Mouse (Mus musculus): ENCODE data around the gene Gba. TPM values are rescaled to one million over a fixed set of nuclear protein-coding genes. Genes with fewer than 3 reads are reported as not detected.

The Gba gene
- polyA plus RNA-seq, 1 experiment from 2014 or later: 44.0 TPM

DNA sequence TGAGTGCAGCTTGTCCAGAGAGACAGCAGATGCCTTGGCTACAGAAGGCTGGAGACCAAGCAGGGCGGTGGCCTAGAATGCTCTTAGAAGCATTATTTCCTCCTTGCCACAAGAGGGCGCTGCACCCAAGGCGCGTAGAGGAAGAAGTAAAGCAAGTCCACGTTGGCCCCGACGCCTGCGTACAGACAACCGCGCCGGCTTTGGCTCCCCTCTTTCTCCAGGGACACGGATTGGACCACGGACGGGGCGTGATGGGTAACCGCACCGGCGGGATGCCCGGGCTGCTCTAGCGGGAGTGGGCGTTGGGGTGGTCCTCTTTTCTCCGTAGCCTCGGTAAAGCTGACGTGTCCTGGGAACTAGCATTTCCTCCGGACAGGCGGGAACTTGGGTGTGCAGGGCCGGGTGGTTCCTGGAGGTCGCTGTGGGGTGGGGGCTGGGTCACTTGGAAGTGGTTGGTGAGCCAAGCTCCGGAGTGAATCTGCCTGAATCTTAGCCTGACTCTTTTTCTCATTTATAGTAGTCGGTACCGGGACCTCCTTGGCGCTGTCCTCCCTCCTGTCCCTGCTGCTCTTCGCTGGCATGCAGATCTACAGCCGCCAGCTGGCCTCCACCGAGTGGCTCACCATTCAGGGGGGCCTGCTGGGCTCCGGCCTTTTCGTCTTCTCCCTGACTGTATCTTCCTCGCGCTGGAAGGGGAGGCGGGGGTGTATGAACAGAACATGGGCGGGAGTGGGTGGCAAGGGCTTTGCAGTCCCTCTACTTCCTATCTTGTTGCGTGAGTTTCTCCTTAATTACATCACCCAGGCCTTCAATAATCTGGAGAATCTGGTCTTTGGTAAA, 43.8 kb downstream of the Gba start, which contains the start of gene Trim46:
TSS of gene Trim46 (minus strand) at position 49 of the 840 bp plus-strand sequence.
- Histone ChIP-seq H3K27me3 (0 out of 2 replicates have a peak, but pooled peaks cover 4% of the 10 kb centered on the region), H3K9me3 (replicated peaks) (no peaks in the 10 kb centered on the region), H3K9ac (peak within 1 kb of the TSS; percentile 74), H3K36me3 (peaks cover 27% of the 10 kb centered on the region), H3K4me3 (replicated peaks) (peak within 1 kb of the TSS; percentile 72), H3K4me2 (peak within 1 kb of the TSS; percentile 82), H3K4me1 (peaks cover 66% of the 10 kb centered on the region), H3K27ac (peak within 1 kb of the TSS; percentile 81)
- ATAC-seq (replicated peaks; ENCODE audit: low FRiP score): peak; percentile 55
- WGBS: under 1% methylated on average over 41 of the region's 42 CpGs

DNA sequence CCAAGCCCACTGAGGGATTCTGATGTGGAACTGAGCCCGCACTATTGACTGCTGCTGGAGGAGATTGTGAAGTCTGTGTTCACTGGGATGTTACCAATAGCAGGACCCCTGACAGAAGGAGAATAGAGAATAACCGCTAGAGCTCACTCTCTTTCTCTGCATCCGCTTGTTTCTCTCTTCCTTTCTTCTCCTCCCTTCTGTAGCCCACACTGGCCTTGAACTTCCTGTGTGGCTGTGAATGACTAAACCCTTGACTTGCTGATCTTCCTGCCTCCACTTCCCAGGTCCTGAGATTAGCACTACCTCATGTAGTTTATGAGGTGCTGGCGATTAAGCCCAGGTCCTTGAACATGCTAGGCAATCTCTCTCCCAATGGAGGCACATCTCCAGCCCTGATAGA, 44.7 kb downstream of the Gba start:
- peaks cover 72% of the 10 kb centered on the region for H3K4me1 ChIP-seq

DNA sequence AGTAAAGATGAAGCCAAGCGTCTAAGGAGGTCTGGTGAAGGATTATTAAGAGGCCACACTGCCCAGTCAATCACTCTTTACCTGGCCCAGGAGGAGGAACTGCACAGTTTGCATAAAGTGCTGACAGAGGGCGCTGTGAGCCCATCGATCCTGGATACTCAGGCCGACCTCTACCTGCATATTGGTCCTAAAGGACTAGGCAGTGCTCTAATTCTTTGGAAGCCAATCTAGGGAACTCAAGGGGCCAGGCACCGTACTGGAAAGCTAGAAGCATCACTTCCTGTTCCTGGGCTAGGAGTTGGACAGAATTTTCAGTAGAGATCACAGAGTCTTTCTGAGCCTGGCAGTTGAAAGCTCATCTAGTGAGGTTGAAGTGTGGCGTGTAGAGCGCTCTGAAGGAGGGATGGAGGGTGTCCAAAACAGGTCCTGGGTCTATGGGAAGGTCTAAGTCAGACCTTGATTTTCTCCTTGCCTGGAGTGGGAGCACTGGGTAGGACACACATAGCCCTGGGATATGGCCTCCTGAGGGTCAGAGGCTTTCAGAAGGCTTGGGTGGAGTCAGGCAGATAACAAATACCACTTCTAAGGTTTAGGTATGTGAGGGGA, 47.8 kb downstream of the Gba start:
- Histone ChIP-seq H3K27ac (peak overlapping the region; percentile 68), H3K9me3 (replicated peaks) (no peaks in the 10 kb centered on the region), H3K27me3 (0 out of 2 replicates have a peak, but pooled peaks cover 4% of the 10 kb centered on the region), H3K4me3 (replicated peaks) (no peak overlapping the region), H3K9ac (no peak overlapping the region), H3K4me2 (peak overlapping the region; percentile 54), H3K36me3 (peaks cover 23% of the 10 kb centered on the region), H3K4me1 (peaks cover 43% of the 10 kb centered on the region)
- WGBS: 15% methylated on average over 7 of the region's 7 CpGs
- ATAC-seq (replicated peaks; ENCODE audit: low FRiP score): 0 out of 2 replicates have a peak, but pooled peaks have one; percentile 13

More for the DNA sequence above, 44.7 kb downstream of the Gba start:
- H3K9me3 ChIP-seq (replicated peaks): no peaks in the 10 kb centered on the region
- no peak for ATAC-seq (replicated peaks; ENCODE audit: low FRiP score)
- H3K27ac ChIP-seq: no peak overlapping the region
- H3K4me3 ChIP-seq (replicated peaks): peak overlapping the region; percentile 72
- peak overlapping the region; percentile 82 for H3K4me2 ChIP-seq
- 0 out of 2 replicates have a peak overlapping the region, but pooled peaks have one; percentile 74 for H3K9ac ChIP-seq
- 0 out of 2 replicates have a peak, but pooled peaks cover 9% of the 10 kb centered on the region for H3K27me3 ChIP-seq
- 81% methylated on average over 4 of the region's 4 CpGs for WGBS
- peaks cover 23% of the 10 kb centered on the region for H3K36me3 ChIP-seq

DNA sequence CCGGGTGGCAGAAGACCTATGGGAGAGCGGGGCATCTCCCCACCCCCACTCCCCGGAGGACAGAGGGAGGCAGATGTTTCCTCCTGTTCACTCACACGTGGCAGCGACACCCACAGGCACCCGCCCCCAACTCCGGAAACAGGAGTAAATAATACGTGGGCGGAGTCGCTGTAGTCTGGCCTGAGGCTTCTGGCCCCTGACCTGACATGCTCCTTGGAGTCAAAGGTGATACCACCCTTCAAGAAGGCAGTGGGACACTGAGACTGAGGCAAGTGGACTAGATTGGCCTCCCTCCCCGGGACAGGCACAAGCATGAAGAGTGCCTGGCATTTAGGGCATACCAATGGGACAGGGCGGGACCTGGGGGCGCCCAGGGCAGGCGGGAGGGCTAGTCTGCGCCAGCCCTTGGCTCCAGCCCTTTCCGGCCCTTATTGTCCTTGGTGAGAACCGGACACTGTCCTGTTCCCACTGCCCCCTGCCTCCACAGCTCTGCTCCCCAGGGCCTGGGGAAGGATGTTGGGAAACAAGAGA, 48.7 kb downstream of the Gba start:
- H3K9me3 ChIP-seq (replicated peaks): no peaks in the 10 kb centered on the region
- peak; percentile 60 for ATAC-seq (replicated peaks; ENCODE audit: low FRiP score)
- WGBS: 1% methylated on average over 17 of the region's 17 CpGs
- H3K4me2 ChIP-seq: peak overlapping the region; percentile 54
- H3K27me3 ChIP-seq: 0 out of 2 replicates have a peak, but pooled peaks cover 4% of the 10 kb centered on the region
- H3K4me1 ChIP-seq: peaks cover 37% of the 10 kb centered on the region
- H3K27ac ChIP-seq: peak overlapping the region; percentile 68
- peaks cover 23% of the 10 kb centered on the region for H3K36me3 ChIP-seq
- H3K4me3 ChIP-seq (replicated peaks): peak overlapping the region; percentile 21
- H3K9ac ChIP-seq: 0 out of 2 replicates have a peak overlapping the region, but pooled peaks have one; percentile 4

DNA sequence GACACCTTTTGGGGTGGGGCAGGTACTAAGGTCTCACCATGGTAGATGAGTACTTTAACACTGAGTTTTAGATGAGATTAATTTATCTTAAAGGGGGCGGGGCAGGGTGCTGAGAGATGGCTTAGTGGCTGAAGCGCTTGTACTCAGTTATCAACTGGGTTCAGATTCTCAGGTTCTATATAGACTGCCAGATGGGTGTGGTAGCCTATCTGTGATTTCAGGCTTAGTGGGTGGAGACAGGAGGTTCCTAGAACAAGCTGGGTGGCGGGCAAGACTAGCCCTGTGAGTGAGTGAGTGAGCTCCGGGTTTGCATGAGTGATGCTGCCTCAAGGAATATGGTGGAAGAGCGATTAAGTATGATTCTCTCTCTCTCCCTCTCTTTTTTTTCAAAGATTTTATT, 52.3 kb downstream of the Gba start:
- H3K27ac ChIP-seq: no peak overlapping the region
- H3K9me3 ChIP-seq (replicated peaks): no peaks in the 10 kb centered on the region
- H3K27me3 ChIP-seq: peaks cover 11% of the 10 kb centered on the region; the same call in 1 of the 2 replicates
- H3K4me2 ChIP-seq: no peak overlapping the region
- no peaks in the 10 kb centered on the region for H3K36me3 ChIP-seq
- no peak overlapping the region for H3K9ac ChIP-seq
- 94% methylated on average over 5 of the region's 5 CpGs for WGBS
- H3K4me3 ChIP-seq (replicated peaks): no peak overlapping the region
- peaks cover 22% of the 10 kb centered on the region for H3K4me1 ChIP-seq
- ATAC-seq (replicated peaks; ENCODE audit: low FRiP score): no peak

DNA sequence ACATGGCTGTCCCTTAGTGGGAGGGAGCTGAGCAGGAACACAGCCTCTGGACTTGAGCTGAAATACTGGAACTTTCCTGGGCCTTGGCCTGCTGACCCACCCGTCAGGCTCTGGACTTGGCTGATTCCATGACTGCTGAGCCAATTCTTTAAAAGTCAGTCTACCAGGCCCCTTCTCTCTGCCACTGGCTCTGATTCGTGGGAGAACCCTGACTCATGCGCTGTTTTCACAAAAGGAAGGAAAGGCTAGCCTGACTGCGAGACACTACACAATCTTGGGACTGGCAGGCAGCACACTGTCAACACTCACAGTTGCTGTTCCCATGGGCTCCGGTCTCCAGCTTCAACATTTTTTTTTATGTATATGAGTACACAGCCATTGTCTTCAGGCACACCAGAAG, 53.4 kb downstream of the Gba start:
- Histone ChIP-seq H3K9ac (no peak overlapping the region), H3K36me3 (no peaks in the 10 kb centered on the region), H3K4me3 (replicated peaks) (no peak overlapping the region), H3K4me1 (peaks cover 12% of the 10 kb centered on the region), H3K4me2 (no peak overlapping the region), H3K27ac (no peak overlapping the region), H3K9me3 (replicated peaks) (no peaks in the 10 kb centered on the region), H3K27me3 (peaks cover 11% of the 10 kb centered on the region; the same call in 1 of the 2 replicates)
- no peak for ATAC-seq (replicated peaks; ENCODE audit: low FRiP score)
- 72% methylated on average over 5 of the region's 5 CpGs for WGBS

MicroRNA genes within 50 kb of the gene (microRNA counts, 519-probe panel; counts per million panel counts)
- microRNA mmu-miR-92b: 349 counts per million, percentile 1 among the panel's probes with 10 or more counts

Small RNAs within 50 kb of the gene (microRNA-seq; reads per million reads assigned to microRNA genes)
- 167 reads per million, percentile 63 among the genes with 10 or more reads in this experiment for gene Mir92b

Other genes starting within 250 kb of the Gba start
- 19.3 and 19.7 TPM in 2 replicates for gene Rusc1, start 109.6 kb upstream of the Gba start, polyA plus RNA-seq (2015; fragmentation: Nextera tagmentation; extraction: Ambion mirVana)
- gene Gm43738, start 101.8 kb upstream of the Gba start, polyA plus RNA-seq (2015; fragmentation: Nextera tagmentation; extraction: Ambion mirVana): not detected in 2 replicates
- gene Fdps, start 101.0 kb upstream of the Gba start, polyA plus RNA-seq (2015; fragmentation: Nextera tagmentation; extraction: Ambion mirVana): 188 and 215 TPM in 2 replicates
- 2.3 and 5.5 TPM in 2 replicates for gene Pklr, start 66.8 kb upstream of the Gba start, polyA plus RNA-seq (2015; fragmentation: Nextera tagmentation; extraction: Ambion mirVana)
- 1.6 and 3.1 TPM in 2 replicates for gene Hcn3, start 42.7 kb upstream of the Gba start, polyA plus RNA-seq (2015; fragmentation: Nextera tagmentation; extraction: Ambion mirVana)
- gene Clk2, start 38.1 kb upstream of the Gba start, polyA plus RNA-seq (2015; fragmentation: Nextera tagmentation; extraction: Ambion mirVana): 28.4 and 32.0 TPM in 2 replicates
- gene Scamp3, start 25.5 kb upstream of the Gba start, polyA plus RNA-seq (2015; fragmentation: Nextera tagmentation; extraction: Ambion mirVana): 122 and 133 TPM in 2 replicates
- gene Fam189b, start 19.8 kb upstream of the Gba start, polyA plus RNA-seq (2015; fragmentation: Nextera tagmentation; extraction: Ambion mirVana): 37.1 and 50.4 TPM in 2 replicates
- 14.9 and 20.5 TPM in 2 replicates for gene Thbs3, start 12.3 kb downstream of the Gba start, polyA plus RNA-seq (2015; fragmentation: Nextera tagmentation; extraction: Ambion mirVana)
- gene Mtx1, start 24.2 kb downstream of the Gba start, polyA plus RNA-seq (2015; fragmentation: Nextera tagmentation; extraction: Ambion mirVana): 211 and 219 TPM in 2 replicates
- gene Muc1, start 26.1 kb downstream of the Gba start, polyA plus RNA-seq (2015; fragmentation: Nextera tagmentation; extraction: Ambion mirVana): 12.0 and 12.3 TPM in 2 replicates
- gene Krtcap2, start 43.0 kb downstream of the Gba start, polyA plus RNA-seq (2015; fragmentation: Nextera tagmentation; extraction: Ambion mirVana): 309 and 321 TPM in 2 replicates
- gene Trim46, start 43.4 kb downstream of the Gba start, polyA plus RNA-seq (2015; fragmentation: Nextera tagmentation; extraction: Ambion mirVana): 3.4 and 5.2 TPM in 2 replicates
- gene Dpm3, start 56.4 kb downstream of the Gba start, polyA plus RNA-seq (2015; fragmentation: Nextera tagmentation; extraction: Ambion mirVana): 149 and 153 TPM in 2 replicates
- 58.0 and 59.9 TPM in 2 replicates for gene Slc50a1, start 67.6 kb downstream of the Gba start, polyA plus RNA-seq (2015; fragmentation: Nextera tagmentation; extraction: Ambion mirVana)
- gene Efna1, start 78.2 kb downstream of the Gba start, polyA plus RNA-seq (2015; fragmentation: Nextera tagmentation; extraction: Ambion mirVana): 66.0 and 66.6 TPM in 2 replicates
- 9.3 and 11.9 TPM in 2 replicates for gene Efna3, start 120.0 kb downstream of the Gba start, polyA plus RNA-seq (2015; fragmentation: Nextera tagmentation; extraction: Ambion mirVana)
- 29.8 and 31.5 TPM in 2 replicates for gene Efna4, start 135.1 kb downstream of the Gba start, polyA plus RNA-seq (2015; fragmentation: Nextera tagmentation; extraction: Ambion mirVana)
- gene Adam15, start 147.1 kb downstream of the Gba start, polyA plus RNA-seq (2015; fragmentation: Nextera tagmentation; extraction: Ambion mirVana): 73.4 and 84.3 TPM in 2 replicates
- 0.34 and 0.35 TPM in 2 replicates for gene Dcst2, start 159.0 kb downstream of the Gba start, polyA plus RNA-seq (2015; fragmentation: Nextera tagmentation; extraction: Ambion mirVana)
- 1.9 and 2.5 TPM in 2 replicates for gene Dcst1, start 162.3 kb downstream of the Gba start, polyA plus RNA-seq (2015; fragmentation: Nextera tagmentation; extraction: Ambion mirVana)
- gene Zbtb7b, start 191.8 kb downstream of the Gba start, polyA plus RNA-seq (2015; fragmentation: Nextera tagmentation; extraction: Ambion mirVana): 2.4 and 3.7 TPM in 2 replicates
- 0.14 TPM in 1 of 2 replicates, not detected in the other for gene Lenep, start 199.9 kb downstream of the Gba start, polyA plus RNA-seq (2015; fragmentation: Nextera tagmentation; extraction: Ambion mirVana)
- 29.4 and 31.4 TPM in 2 replicates for gene Flad1, start 208.9 kb downstream of the Gba start, polyA plus RNA-seq (2015; fragmentation: Nextera tagmentation; extraction: Ambion mirVana)
- gene Cks1b, start 215.5 kb downstream of the Gba start, polyA plus RNA-seq (2015; fragmentation: Nextera tagmentation; extraction: Ambion mirVana): 518 and 559 TPM in 2 replicates
- gene Shc1, start 215.5 kb downstream of the Gba start, polyA plus RNA-seq (2015; fragmentation: Nextera tagmentation; extraction: Ambion mirVana): 97.1 and 105 TPM in 2 replicates
- 38.3 and 43.5 TPM in 2 replicates for gene Pygo2, start 227.3 kb downstream of the Gba start, polyA plus RNA-seq (2015; fragmentation: Nextera tagmentation; extraction: Ambion mirVana)
- 39.6 and 39.7 TPM in 2 replicates for gene Pbxip1, start 233.8 kb downstream of the Gba start, polyA plus RNA-seq (2015; fragmentation: Nextera tagmentation; extraction: Ambion mirVana)